Mouse (Mus musculus) CH12.LX (cell line): ENCODE data around the gene Gapvd1. TPM values are rescaled to one million over a fixed set of nuclear protein-coding genes. Genes with fewer than 3 reads are reported as not detected.
A peak's percentile ranks its signal among the peaks of the same experiment; 100 is the strongest.

ENCODE experiments used
- DNase-seq: peaks from one replicate; pipeline ENCODE4 v3.0.0-alpha.2; 2013; ENCODE audit errors: extremely low read depth
- H3K27ac ChIP-seq: 2 replicates; pipeline ENCODE4 v1.5.1; 2012; ENCODE audit warnings: low read depth, mild to moderate bottlenecking, control low read depth, moderate library complexity; ENCODE audit not compliant: insufficient read depth
- H3K27me3 ChIP-seq: replicated peaks from 2 replicates; pipeline ENCODE3; 2012; ENCODE audit warnings: inconsistent platforms
- H3K36me3 ChIP-seq, 2 experiments: replicated peaks in 1 of 2; 2 replicates each; pipeline versions ENCODE3 to v1.6.1; 2012; ENCODE audit warnings: inconsistent platforms in 1 of 2, low read length in 1 of 2, mild to moderate bottlenecking in 1 of 2, mixed read lengths in 1 of 2, moderate library complexity in 1 of 2; ENCODE audit not compliant: control insufficient read depth in 1 of 2, insufficient read depth in 1 of 2
- H3K4me1 ChIP-seq, 2 experiments: 2 replicates each; pipeline ENCODE4 v1.6.1; 2012; ENCODE audit warnings: inconsistent platforms in 1 of 2, moderate library complexity in 1 of 2; ENCODE audit not compliant: insufficient read depth in 2 of 2, control insufficient read depth in 1 of 2
- H3K4me2 ChIP-seq: 2 replicates; pipeline ENCODE4 v1.6.1; 2012; ENCODE audit warnings: low read depth, mild to moderate bottlenecking, control low read depth; ENCODE audit not compliant: poor library complexity, insufficient read depth, severe bottlenecking
- H3K4me3 ChIP-seq, 3 experiments: fragments of 150-350 bp in 1 of 3; sonication (generic) in 1 of 3; replicated peaks in 1 of 3; 2 replicates each; pipeline versions ENCODE3 to v1.5.1; 2011 to 2012; ENCODE audit warnings: low read depth in 2 of 3, low read length in 2 of 3, mild to moderate bottlenecking in 2 of 3, moderate library complexity in 2 of 3, control low read depth in 1 of 3, improper control_type of control experiment in 1 of 3, inconsistent platforms in 1 of 3, mixed read lengths in 1 of 3; ENCODE audit not compliant: poor library complexity in 1 of 3
- H3K79me2 ChIP-seq: replicated peaks from 2 replicates; pipeline ENCODE4 v1.6.1; 2012; ENCODE audit warnings: mild to moderate bottlenecking, moderate library complexity; ENCODE audit not compliant: control insufficient read depth, poor library complexity, insufficient read depth, severe bottlenecking; ENCODE audit errors: extremely low read depth
- H3K9ac ChIP-seq: 2 replicates; pipeline ENCODE4 v1.6.1; 2012; ENCODE audit warnings: low read depth, mild to moderate bottlenecking, control low read depth, moderate library complexity; ENCODE audit not compliant: insufficient read depth
- H3K9me3 ChIP-seq: replicated peaks from 2 replicates; pipeline ENCODE3; 2012; ENCODE audit warnings: low read length, inconsistent platforms, mixed read lengths
- BHLHE40 ChIP-seq: IDR thresholded peaks from 2 replicates; pipeline ENCODE4 v1.6.1; 2011; ENCODE audit warnings: mild to moderate bottlenecking, low read depth, low read length, improper control_type of control experiment
- CHD1 ChIP-seq: IDR thresholded peaks from 2 replicates; pipeline ENCODE4 v1.6.1; 2012; ENCODE audit warnings: low read depth, low read length, improper control_type of control experiment, inconsistent platforms
- CHD2 ChIP-seq: IDR thresholded peaks from 2 replicates; pipeline ENCODE4 v1.6.1; 2011; ENCODE audit warnings: low read length, improper control_type of control experiment
- CTCF ChIP-seq, 2 experiments: IDR thresholded peaks in 1 of 2; conservative IDR thresholded peaks in 1 of 2; 2 replicates each; pipeline ENCODE4 v1.5.1; 2011 to 2012; ENCODE audit warnings: low read depth in 2 of 2, low read length in 2 of 2, improper control_type of control experiment in 1 of 2, inconsistent platforms in 1 of 2, mild to moderate bottlenecking in 1 of 2, moderate library complexity in 1 of 2
- E2F4 ChIP-seq: IDR thresholded peaks from 2 replicates; pipeline ENCODE4 v1.6.1; 2011; ENCODE audit warnings: low read depth, low read length, improper control_type of control experiment; ENCODE audit not compliant: insufficient replicate concordance
- ELF1 ChIP-seq: IDR thresholded peaks from 2 replicates; pipeline ENCODE4 v1.6.1; 2014; ENCODE audit warnings: low read depth, mild to moderate bottlenecking, inconsistent platforms, low read length, improper control_type of control experiment
- JUN ChIP-seq: IDR thresholded peaks from 2 replicates; pipeline ENCODE4 v1.6.1; 2011; ENCODE audit warnings: low read depth, mild to moderate bottlenecking, low read length, improper control_type of control experiment, moderate library complexity; ENCODE audit not compliant: insufficient read depth
- MAX ChIP-seq: IDR thresholded peaks from 2 replicates; pipeline ENCODE4 v1.6.1; 2011; ENCODE audit warnings: low read length, improper control_type of control experiment
- MAZ ChIP-seq: IDR thresholded peaks from 2 replicates; pipeline ENCODE4 v1.6.1; 2012; ENCODE audit warnings: low read depth, mild to moderate bottlenecking, inconsistent platforms, low read length, improper control_type of control experiment, moderate library complexity
- MXI1 ChIP-seq: IDR thresholded peaks from 2 replicates; pipeline ENCODE4 v1.6.1; 2011; ENCODE audit warnings: mild to moderate bottlenecking, low read depth, low read length, improper control_type of control experiment
- PAX5 ChIP-seq: IDR thresholded peaks from 2 replicates; pipeline ENCODE4 v1.6.1; 2012; ENCODE audit warnings: low read length, inconsistent platforms, mixed read lengths
- POLR2A ChIP-seq: IDR thresholded peaks from 2 replicates; pipeline ENCODE4 v1.6.1; 2011; ENCODE audit warnings: low read depth, mild to moderate bottlenecking, improper control_type of control experiment, low read length
- RAD21 ChIP-seq: IDR thresholded peaks from 2 replicates; pipeline ENCODE4 v1.6.1; 2011; ENCODE audit warnings: low read depth, mild to moderate bottlenecking, low read length, improper control_type of control experiment, moderate library complexity
- SIN3A ChIP-seq: IDR thresholded peaks from 2 replicates; pipeline ENCODE4 v1.6.1; 2012; ENCODE audit warnings: low read length, improper control_type of control experiment, inconsistent platforms
- SMC3 ChIP-seq: IDR thresholded peaks from 2 replicates; pipeline ENCODE4 v1.6.1; 2011; ENCODE audit warnings: low read depth, low read length, improper control_type of control experiment
- TBP ChIP-seq: conservative IDR thresholded peaks from 2 replicates; pipeline ENCODE4 v1.6.1; 2011; ENCODE audit warnings: low read depth, low read length, improper control_type of control experiment
- UBTF ChIP-seq: IDR thresholded peaks from 2 replicates; pipeline ENCODE4 v1.6.1; 2012; ENCODE audit warnings: low read depth, mild to moderate bottlenecking, inconsistent platforms, low read length, improper control_type of control experiment, moderate library complexity
- ZNF384 ChIP-seq: IDR thresholded peaks from 2 replicates; pipeline ENCODE4 v1.6.1; 2012; ENCODE audit warnings: low read depth, low read length, improper control_type of control experiment, inconsistent platforms
- dilution Hi-C: fragments of 300-500 bp; cut with MboI; formaldehyde crosslinking; loops from 2 replicates; pipeline ENCODE4 v1.14.3; 2020; ENCODE audit warnings: low sequenced_read_pairs; ENCODE audit not compliant: extremely low pct_unique_long_range_greater_than_20kb, extremely low pct_ligation_motif_present
- in situ Hi-C: fragments of 300-500 bp; cut with MboI; formaldehyde crosslinking; loops from 3 replicates; pipeline ENCODE4 v1.14.3; 2019; ENCODE audit warnings: low sequenced_read_pairs, low pct_ligation_motif_present, low pct_unique_long_range_greater_than_20kb, mixed read lengths
- polyA plus RNA-seq: library from polyadenylated mRNA; unstranded; fragments of >175 nt; gene quantifications from 2 replicates; pipeline ENCODE4 v1.2.1, GENCODE M21; 2012; ENCODE audit warnings: low read depth; ENCODE audit not compliant: insufficient read length
- total RNA-seq, 2 experiments: library from RNA; depleted of rRNA; stranded (reverse); fragments of 300-350 nt in 1 of 2; fragments of >200 nt in 1 of 2; gene quantifications; 2 replicates each; pipeline ENCODE4 v1.2.3; 2012 to 2014

Gapvd1 gene
- total and polyA plus RNA-seq, 3 experiments = 45.1 to 71.3 (median 47.0) TPM

DNA sequence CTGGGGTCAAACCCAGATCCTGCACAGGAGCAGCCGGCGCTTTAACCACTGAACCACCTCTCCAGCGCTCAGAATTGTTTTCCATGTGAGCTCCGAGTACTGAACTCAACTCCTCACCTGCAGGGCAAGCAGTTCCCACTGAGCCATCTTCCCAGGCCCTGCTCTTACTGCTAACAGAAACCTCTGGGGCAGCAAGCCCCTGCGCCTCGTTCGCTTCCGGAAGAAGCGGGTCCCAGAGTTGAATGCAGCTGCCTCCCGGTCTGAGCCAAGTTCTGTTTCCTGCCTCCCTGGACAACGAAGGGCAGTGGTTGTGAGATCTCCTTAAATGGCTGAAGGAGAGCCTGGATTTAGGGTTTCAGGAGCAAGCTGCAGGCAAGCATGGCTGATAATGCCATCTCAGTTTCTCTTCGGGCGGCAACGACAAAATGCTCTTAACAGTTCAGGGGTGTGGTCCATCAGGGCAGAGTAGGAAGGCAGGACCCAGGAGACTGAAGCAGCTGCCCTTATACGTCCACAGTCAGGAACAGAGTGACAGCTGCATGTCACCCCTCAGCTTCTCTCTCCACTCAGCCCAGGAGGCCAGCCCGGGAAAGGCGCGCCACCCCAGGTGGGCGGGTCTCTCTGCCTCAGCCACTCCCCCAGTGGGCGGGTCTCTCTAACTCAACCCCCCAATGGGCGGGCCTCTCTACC, 109.0 kb downstream of the Gapvd1 start:
- dilution Hi-C loops = no loop called here
- Histone ChIP-seq H3K36me3 (no peaks in the 10 kb centered on the region), H3K4me3 (peak overlapping the region; percentile 45 to 70 (median 70)), H3K4me2 (peak overlapping the region; percentile 69), H3K4me1 (peaks cover 0 to 6% of the 10 kb centered on the region in 2 experiments; a peak in 2 of 4 replicates), H3K9me3 (no peaks in the 10 kb centered on the region), H3K27ac (no peak overlapping the region), H3K79me2 (no peaks in the 10 kb centered on the region), H3K9ac (peak overlapping the region; percentile 25; the same call in 1 of the 2 replicates), H3K27me3 (peaks cover 5% of the 10 kb centered on the region)
- peak; percentile 84 for DNase-seq
- in situ Hi-C loops = loop anchor here (10.0 to 25.0 kb wide), 2 partner anchors 661 to 884 kb away; no protein-coding TSS in a partner anchor
- peak; percentile 62; the same call in 1 of the 2 replicates for TF ChIP-seq MXI1
- no peak for TF ChIP-seq MAZ
- TF ChIP-seq SIN3A = peak; percentile 36; the same call in 1 of the 2 replicates
- no peak for TF ChIP-seq RAD21
- no peak for TF ChIP-seq CHD2
- 0 out of 2 replicates have a peak, but pooled peaks have one; percentile 33 for TF ChIP-seq MAX
- no peak for TF ChIP-seq CTCF (conservative IDR thresholded peaks at IDR 0.05 in 1 of 2, IDR thresholded peaks at IDR 0.05 in 1 of 2; ENCODE audit: low read depth in 2 of 2, low read length in 2 of 2)
- TF ChIP-seq TBP = no peak
- no peak for TF ChIP-seq PAX5
- TF ChIP-seq POLR2A = peak; percentile 52
- no peak for TF ChIP-seq ELF1
- no peak for TF ChIP-seq JUN
- TF ChIP-seq UBTF = no peak
- no peak for TF ChIP-seq ZNF384
- peak; percentile 57; the same call in 1 of the 2 replicates for TF ChIP-seq E2F4

DNA sequence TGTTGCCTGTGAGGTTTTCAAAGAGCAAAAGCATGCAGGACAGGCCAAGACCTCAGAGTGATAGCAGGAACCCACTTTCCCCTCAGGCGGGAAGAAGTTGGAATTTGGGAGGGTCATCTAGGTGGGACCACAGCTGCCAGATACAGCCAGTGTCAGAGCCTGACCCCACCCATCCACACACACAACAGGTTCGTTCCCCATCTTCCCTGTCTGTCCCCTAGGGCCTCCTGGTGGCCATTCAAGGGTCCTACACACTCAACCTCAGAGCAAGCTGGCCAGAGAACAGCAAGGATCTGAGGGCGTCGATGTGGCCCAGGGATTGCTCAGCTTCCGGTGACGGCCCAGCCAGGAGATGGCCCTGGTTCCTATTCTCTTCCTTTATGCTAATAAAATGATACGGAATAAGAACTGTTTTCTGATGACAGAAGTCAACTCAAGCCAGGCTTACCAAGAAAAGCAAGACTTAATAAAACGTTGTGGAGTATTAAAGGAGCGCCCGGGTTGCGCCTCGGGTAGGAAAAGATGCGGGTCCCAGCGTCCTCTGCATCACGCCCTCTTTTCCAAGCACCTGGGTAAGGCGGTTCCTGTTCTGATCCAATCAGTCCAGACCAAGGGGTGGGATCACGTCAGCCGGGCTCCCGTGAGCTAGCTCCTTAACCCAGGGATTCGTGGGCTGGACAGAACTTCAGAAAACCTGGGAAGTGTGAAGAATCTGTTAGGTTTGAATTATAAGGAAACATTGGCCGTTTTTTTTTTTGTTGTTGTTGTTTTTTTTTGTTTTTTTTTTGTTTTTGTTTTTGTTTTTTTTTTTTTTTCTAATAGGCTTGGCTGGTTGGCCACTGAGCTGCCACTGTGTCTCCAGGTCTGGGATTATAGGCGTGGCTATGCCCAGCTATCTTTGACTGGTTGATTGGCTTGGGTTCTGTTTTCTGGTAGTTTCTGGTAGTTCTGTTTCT, 110.2 kb downstream of the Gapvd1 start:
- dilution Hi-C loops = no loop called here

More for the DNA sequence above, 110.2 kb downstream of the Gapvd1 start:
- Histone ChIP-seq H3K79me2 (no peaks in the 10 kb centered on the region), H3K27ac (no peak overlapping the region), H3K9ac (no peak overlapping the region), H3K36me3 (no peaks in the 10 kb centered on the region), H3K9me3 (no peaks in the 10 kb centered on the region), H3K4me1 (peaks cover 0 to 6% of the 10 kb centered on the region in 2 experiments; a peak in 3 of 4 replicates), H3K27me3 (peaks cover 5% of the 10 kb centered on the region), H3K4me2 (no peak overlapping the region), H3K4me3 (no peak overlapping the region)
- in situ Hi-C loops = loop anchor here (10.0 to 25.0 kb wide), 2 partner anchors 660 to 883 kb away; no protein-coding TSS in a partner anchor
- DNase-seq = peak; percentile 51
- TF ChIP-seq SMC3 (peak; percentile 32), BHLHE40 (no peak), PAX5 (no peak), RAD21 (peak; percentile 49), CTCF (conservative IDR thresholded peaks at IDR 0.05 in 1 of 2, IDR thresholded peaks at IDR 0.05 in 1 of 2; ENCODE audit: low read depth in 2 of 2, low read length in 2 of 2) (peak; percentile 44 to 64), CHD1 (no peak)
